Mouse (Mus musculus) c-Kit-positive CD71-positive TER-119-positive erythroid progenitor cells, embryonic 14.5 days (primary cell): Measurements from ENCODE around the gene Gfod1.

Experiments used
- DNase-seq: peaks from one replicate; pipeline ENCODE4 v3.0.0-alpha.2; 2013; ENCODE audit warnings: low spot score

The Gfod1 gene

GRCm38 (mm10) chr13:43230238-43230637, 73.7 kb downstream of the Gfod1 start:
- no peak for DNase-seq

DNA sequence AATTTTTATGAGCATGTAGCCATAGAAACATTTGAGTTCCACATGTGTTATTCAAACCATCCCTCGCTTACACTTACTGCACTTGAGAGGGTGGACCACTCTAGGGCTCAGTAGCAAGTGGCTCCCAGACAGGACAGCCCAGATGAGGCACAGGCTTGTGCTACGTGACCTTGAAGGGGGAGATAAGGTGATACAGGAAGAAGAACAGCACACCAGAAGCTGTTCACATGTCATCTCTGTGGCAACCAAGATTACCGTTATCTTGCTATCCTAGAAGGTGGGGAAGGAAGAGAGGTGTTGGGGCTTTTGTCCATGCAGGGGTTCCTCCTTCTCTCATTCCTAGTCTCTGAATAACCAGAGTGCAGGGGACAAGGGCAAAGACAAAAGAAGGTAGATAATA, 74.2 kb downstream of the Gfod1 start:
- DNase-seq = peak; percentile 65

- DNase-seq = no peak
Observed at GRCm38 (mm10) chr13:43228141-43228540, 75.8 kb downstream of the Gfod1 start.

- DNase-seq = no peak
Observed at GRCm38 (mm10) chr13:43226041-43226440, 77.9 kb downstream of the Gfod1 start.

- peak; percentile 29 for DNase-seq
Observed at GRCm38 (mm10) chr13:43225161-43225560, 78.8 kb downstream of the Gfod1 start.

DNA sequence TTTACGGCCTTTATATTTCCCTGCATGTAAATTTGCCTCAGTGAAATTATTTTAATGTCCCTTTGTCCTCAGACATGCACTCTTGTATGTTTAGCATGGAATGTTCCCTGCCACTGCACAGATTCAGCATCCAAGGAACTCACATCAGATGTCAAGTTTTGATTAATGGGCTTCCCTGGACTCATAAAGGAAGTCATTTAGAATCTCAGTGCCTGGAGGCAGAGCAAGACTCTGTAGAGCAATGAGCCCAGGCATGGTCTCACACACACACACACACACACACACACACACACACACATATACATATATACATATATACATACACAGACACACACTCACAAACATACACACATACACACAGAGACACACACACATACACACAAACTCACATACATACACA, 81.9 kb downstream of the Gfod1 start:
- no peak for DNase-seq

DNA sequence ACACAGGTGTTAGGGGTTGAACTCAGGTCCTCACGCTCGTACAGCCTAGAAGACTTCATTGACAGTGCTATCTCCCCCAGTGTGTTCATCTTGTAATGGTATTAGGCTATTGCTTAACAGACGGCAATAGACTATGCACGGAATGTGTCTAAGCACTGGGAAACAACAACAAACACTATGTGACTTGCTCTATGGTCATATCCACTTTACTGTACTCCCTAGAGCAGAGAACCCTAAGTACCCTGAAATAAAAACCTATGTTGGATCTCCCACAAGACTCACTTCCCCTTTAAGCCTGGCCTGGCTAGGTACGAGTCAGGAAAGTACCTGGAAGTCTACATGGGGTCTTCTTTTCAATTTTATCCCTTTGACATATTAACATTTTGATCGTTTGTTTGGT, 82.7 kb downstream of the Gfod1 start:
- no peak for DNase-seq

- no peak for DNase-seq
Observed at GRCm38 (mm10) chr13:43220635-43221034, 83.3 kb downstream of the Gfod1 start.

DNA sequence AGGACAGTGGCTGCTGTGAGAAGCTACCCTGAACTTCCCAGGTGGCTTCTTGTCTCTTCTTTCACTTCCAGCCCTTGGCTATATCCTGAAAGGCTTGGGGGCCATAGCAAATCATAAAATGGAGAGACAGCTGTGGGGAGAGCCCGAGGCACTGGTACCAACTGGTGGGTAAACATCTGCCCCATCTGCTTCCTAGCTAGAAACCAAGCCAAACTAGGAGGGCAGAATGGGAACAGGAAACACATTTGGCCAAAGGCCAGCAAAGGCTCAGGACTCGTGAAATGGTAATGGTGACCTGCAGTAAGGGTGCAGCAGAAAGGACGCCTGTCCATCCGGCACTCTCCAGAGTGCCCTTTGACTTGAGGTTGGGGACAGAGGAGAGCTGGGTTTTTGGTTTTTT, 85.2 kb downstream of the Gfod1 start:
- no peak for DNase-seq

- no peak for DNase-seq
Observed at GRCm38 (mm10) chr13:43218284-43218683, 85.7 kb downstream of the Gfod1 start.

DNA sequence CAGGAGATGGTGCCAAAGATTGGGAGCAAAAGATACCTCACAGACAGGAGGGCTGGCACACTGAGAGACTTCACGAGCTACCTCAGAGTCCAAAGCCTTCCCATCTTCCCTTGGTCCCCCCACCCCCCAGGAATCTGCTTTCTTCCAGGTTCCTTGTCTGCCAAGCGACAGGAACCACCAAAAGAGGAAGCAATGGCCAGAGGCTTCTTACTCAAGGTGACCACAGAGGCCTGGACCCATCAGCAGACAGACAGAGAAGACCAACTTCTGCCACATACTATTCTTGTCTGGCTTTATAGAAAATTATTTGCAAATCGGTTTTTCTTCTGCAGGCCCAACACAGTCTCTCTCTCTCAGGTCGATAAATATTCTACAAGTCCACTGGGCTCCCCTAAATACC, 86.3 kb downstream of the Gfod1 start:
- no peak for DNase-seq

DNA sequence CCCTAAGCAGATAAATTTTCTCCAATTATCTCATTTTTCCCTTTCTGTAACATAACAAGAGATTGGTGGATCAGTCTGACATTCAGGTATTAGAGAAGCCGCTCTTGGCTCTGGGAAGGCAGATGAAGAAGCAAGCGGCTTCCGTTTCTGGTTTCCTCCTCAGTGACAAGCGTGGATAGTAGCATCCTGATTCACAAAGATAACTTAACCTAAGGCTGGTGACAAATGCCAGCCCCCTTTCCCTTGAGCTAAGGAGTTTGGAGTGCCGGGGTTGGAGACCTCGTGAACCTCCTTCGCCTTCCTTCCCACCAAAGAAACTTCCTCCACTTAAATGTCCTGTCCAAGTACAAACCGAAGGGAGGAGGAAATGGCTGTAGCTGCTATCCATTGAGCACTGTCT, 86.9 kb downstream of the Gfod1 start:
- no peak for DNase-seq

GRCm38 (mm10) chr13:43215994-43216706, 87.8 kb downstream of the Gfod1 start:
- DNase-seq = no peak

DNA sequence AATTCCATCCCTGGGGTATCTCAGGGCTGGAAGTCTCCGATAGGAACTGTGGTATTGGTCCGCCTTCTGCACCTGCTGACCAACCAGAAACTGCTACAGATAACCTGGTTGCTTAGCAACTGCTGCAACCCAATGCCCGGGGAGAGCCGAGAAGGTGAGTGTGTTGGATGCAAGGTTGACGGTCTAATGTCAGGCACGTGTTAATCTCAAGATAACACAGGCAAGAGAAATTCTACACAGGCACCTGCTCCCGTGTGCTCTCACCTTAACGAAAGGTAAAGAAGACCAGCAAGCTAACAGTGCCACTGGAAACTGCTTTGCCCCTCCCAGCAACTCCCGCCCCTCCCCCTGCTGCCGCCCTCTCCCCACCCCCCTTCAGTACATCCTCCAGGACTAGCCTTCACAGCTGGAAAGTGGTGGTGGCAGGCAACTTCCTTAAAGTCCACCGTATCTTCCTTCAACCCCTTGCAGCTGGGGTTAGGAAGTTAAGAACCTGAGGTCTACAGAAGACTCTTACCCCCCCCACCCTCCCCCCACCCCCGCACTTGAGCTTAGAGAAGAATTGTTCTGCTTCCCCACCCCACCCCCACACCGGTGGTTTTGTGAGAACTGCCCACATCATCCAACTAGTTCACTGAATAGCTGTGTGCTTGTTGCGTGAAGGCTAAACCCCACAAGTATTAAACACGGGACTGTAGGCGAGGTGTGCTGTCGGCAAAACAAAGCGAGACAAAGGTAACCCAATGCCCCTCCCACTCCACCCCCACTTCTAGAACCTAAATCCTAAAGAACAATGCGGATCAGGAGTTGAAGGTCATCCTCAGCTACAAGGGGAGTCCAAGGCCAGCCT, 88.6 kb downstream of the Gfod1 start:
- DNase-seq = no peak

GRCm38 (mm10) chr13:43212338-43212737, 91.6 kb downstream of the Gfod1 start:
- no peak for DNase-seq

DNA sequence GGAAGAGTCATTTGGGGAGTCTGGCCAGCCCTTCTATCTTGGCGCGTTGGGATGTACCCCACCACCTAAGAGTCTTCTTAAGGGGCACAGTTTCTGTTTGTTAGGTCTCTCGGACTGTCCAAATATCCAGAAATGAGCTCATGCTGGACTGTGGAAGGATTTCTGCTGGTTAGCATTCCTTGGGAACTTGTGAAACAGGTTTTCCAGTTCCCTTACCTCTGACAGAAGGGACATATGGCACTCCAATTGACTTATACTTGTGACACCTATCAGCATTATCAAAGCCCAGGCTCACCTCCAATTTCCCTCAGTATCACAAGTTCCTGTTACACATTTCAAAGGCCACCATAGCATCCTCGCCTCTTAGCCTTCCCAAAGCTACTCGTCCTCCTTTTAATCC, 93.0 kb downstream of the Gfod1 start:
- no peak for DNase-seq

DNA sequence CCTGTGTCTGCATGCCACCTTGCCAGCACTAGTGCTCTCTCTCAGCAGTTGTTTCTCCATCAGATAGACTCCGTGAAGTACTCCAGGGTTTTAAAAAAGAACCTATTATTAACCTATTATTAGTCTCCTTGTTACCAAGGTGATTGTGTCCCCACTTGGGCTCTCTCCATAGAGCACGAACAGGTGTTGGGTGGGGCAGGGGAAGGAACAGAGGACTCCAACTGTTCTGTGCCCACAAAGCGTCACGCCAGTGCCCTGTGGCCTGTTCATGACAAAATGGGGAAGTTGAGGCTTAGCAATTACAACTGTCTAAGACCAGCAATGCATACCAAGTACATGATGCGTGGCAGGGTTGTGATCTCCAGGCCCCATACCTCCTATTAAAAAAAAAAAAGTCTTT, 94.4 kb downstream of the Gfod1 start:
- no peak for DNase-seq

DNA sequence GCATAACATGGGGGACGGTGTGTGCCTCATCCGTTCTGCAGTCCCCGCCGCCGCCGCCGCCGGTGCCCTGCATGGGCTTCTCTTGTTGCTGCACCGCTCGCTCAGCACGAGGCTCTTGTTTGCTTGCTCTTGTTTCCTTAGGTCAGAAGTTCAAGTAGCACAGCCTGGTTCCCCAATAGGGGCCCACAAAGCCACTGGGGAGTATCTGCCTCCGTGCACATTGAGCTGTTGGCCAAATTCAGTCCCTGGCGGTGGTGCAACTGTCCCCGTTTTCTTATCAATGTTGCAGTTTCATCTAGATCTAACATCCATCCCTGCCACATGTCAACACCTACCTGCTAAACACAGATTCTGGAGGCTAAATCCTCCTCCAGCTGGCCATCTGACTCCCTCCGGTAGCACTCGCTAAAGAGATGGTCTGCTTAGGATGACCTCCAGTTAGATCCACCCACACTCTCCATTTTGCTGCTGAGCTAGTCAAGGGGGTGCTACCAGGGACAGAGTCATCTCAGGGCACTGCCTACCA, 95.0 kb downstream of the Gfod1 start:
- DNase-seq = no peak

DNA sequence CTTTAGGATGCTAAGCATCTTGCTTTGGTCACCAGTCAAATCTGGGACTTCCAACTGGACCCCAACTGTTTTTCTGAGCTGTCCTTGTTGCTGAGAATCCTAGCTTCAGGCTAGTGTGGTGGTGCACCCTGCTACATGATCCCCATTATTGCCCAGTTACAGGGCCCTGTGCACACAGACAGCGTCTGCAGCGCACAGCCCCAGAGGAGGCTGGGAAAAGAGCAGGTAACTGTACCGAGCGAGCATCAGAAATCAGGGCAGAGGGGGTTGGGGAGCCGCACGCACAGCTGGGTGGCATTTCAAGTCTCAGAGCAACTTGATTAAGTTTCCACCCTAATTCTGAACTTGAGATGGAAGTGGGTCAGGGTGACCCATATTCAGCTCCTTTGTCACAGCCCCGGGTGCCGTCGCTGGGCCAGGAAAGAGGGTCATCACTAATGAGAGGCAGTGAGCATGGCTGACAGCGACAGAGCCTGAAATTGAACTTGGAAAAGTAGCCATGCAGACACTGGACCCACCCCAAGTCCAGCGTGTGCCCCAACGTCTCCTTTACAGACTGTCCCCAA, 97.8 kb downstream of the Gfod1 start:
- no peak for DNase-seq

DNA sequence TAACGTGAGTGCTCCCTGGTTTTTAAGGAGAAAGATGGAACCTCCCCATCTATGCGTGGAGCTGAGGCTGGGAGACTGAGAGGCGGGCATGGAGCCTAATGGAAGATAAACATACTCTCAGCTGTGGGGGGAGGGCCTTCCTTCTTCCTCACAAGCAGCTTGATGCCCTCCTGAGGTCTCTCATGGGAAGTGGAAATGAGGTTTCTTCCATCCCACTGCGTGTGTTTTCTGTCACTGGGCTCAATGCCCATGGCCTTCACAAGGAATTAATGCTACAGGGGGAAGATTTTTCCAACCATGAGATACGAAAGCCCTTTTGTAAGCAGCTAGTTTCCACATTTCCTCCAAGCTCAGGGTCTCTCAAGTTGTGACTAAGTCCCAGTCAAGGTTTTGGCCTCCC, 100.3 kb downstream of the Gfod1 start:
- DNase-seq = no peak

DNA sequence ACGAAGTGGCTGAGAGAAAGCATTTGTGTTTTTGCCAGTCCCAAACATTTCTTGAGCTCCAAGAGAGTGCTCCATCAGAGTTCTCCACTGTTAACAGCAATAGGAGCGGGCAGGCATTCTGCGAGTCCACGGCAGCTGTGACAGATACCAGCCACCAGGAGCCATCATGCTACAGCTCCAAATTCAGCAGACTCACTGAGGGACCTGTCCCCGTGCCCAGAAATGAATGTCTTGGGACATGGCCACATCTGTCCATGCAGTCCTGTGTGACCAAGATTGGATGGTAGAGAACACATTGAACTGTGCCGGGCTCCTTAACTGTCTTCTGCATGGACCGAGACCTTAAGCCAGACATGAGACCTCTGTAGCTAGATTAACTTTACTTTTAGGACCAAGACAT, 100.7 kb downstream of the Gfod1 start:
- DNase-seq = no peak

GRCm38 (mm10) chr13:43202351-43202750, 101.6 kb downstream of the Gfod1 start:
- DNase-seq = no peak

- no peak for DNase-seq
Observed at GRCm38 (mm10) chr13:43201033-43201432, 102.9 kb downstream of the Gfod1 start.
